Mouse (Mus musculus) ES-E14 (cell line): ENCODE measurements around the gene Pdia5. TPM values are rescaled to one million over a fixed set of nuclear protein-coding genes. Genes with fewer than 3 reads are reported as not detected.

ENCODE experiments used
- DNase-seq: peaks from one replicate; pipeline ENCODE4 v3.0.0-alpha.2; 2013; ENCODE audit warnings: low read depth, low spot score
- H3K27ac ChIP-seq: 2 replicates; pipeline ENCODE4 v1.5.1; 2012; ENCODE audit warnings: low read depth, mild to moderate bottlenecking, low read length, moderate library complexity, mixed read lengths; ENCODE audit not compliant: poor library complexity, insufficient read depth, severe bottlenecking
- H3K36me3 ChIP-seq: 2 replicates; pipeline ENCODE4 v1.6.1; 2012; ENCODE audit warnings: mild to moderate bottlenecking, low read length, moderate library complexity, mixed read lengths; ENCODE audit not compliant: control insufficient read depth, poor library complexity, insufficient read depth, severe bottlenecking
- H3K4me1 ChIP-seq, 2 experiments: fragments of 150-350 bp in 1 of 2; sonication (generic) in 1 of 2; 2 replicates each; pipeline ENCODE4 v1.6.1; 2012; ENCODE audit warnings: low read length in 2 of 2, mild to moderate bottlenecking in 1 of 2, mixed read lengths in 1 of 2; ENCODE audit not compliant: control insufficient read depth in 2 of 2, insufficient read depth in 2 of 2, poor library complexity in 1 of 2
- H3K4me3 ChIP-seq, 2 experiments: fragments of 150-350 bp in 1 of 2; sonication (generic) in 1 of 2; 2 replicates each; pipeline ENCODE4 v1.5.1; 2012; ENCODE audit warnings: low read length in 2 of 2, low read depth in 1 of 2, mild to moderate bottlenecking in 1 of 2, mixed read lengths in 1 of 2; ENCODE audit not compliant: insufficient read depth in 1 of 2, poor library complexity in 1 of 2, severe bottlenecking in 1 of 2
- H3K9ac ChIP-seq: 2 replicates; pipeline ENCODE4 v1.6.1; 2012; ENCODE audit warnings: low read depth, mild to moderate bottlenecking, low read length, mixed read lengths; ENCODE audit not compliant: poor library complexity, insufficient read depth, severe bottlenecking
- H3K9me3 ChIP-seq: fragments of 150-350 bp; sonication (generic); 2 replicates; pipeline ENCODE4 v1.6.1; 2012; ENCODE audit warnings: low read depth, mild to moderate bottlenecking, low read length; ENCODE audit not compliant: control insufficient read depth, insufficient read depth
- CHD2 ChIP-seq: IDR thresholded peaks from 2 replicates; pipeline ENCODE4 v1.6.1; 2014; ENCODE audit warnings: mild to moderate bottlenecking, low read depth, low read length, inconsistent platforms
- HCFC1 ChIP-seq: IDR thresholded peaks from 2 replicates; pipeline ENCODE4 v1.6.1; 2012; ENCODE audit warnings: low read length, inconsistent platforms, borderline replicate concordance; ENCODE audit not compliant: insufficient read depth
- MAFK ChIP-seq: IDR thresholded peaks from 2 replicates; pipeline ENCODE4 v1.6.1; 2014; ENCODE audit warnings: mild to moderate bottlenecking, low read depth, low read length, inconsistent platforms; ENCODE audit not compliant: insufficient read depth
- ZC3H11A ChIP-seq: IDR thresholded peaks from 2 replicates; pipeline ENCODE4 v1.6.1; 2012; ENCODE audit warnings: low read depth, mild to moderate bottlenecking, inconsistent platforms, low read length, borderline replicate concordance
- ZNF384 ChIP-seq: IDR thresholded peaks from 2 replicates; pipeline ENCODE4 v1.6.1; 2012; ENCODE audit warnings: low read depth, low read length, inconsistent platforms
- in situ Hi-C, 2 experiments: fragments of 600-800 bp; cut with MboI; formaldehyde crosslinking; loops; one replicate each; pipeline ENCODE4 v1.15.1; 2025; ENCODE audit warnings: low sequenced_read_pairs in 2 of 2, inconsistent platforms in 1 of 2; ENCODE audit not compliant: unreplicated experiment in 2 of 2
- total RNA-seq: library from RNA; depleted of rRNA; stranded (reverse); fragments of 300-350 nt; gene quantifications from 2 replicates; pipeline ENCODE4 v1.2.3, GENCODE M21; 2012

Pdia5 gene
- total RNA-seq, 1 experiment: 20.3 TPM

DNA sequence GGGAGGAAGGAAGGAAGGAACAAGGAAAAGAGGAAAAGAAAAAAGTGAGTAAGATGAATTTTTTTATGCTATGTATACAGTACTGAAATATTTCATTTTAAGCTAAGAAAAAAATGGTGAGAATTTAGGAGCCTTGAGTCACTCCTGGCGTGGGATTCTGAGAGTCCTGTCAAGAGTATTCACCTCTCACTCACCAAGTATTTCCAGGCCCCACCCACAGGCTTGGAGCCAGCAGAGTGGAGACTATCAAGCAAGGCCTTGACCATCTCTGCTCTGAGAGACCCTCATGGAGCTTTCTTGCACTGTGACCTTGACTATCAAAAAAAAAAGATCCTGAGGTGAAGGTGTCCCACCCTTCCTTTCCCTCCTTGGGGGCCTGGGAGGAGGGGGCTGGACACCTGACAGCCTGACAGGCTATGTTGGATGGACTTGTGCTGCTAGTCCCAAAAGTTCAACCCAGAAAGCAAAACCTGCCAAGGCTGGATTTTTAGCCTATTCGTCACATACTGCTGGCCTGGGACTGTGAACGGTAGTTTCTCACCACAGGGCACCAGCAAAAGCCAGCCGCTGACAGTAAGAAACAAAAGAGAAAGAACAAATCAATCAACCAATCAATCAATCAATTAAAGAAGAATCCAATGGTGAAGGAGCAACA is 10.6 kb upstream of the Pdia5 start:
- in situ Hi-C loops: no loop called here
- no peak for TF ChIP-seq ZC3H11A
- TF ChIP-seq MAFK: no peak
- TF ChIP-seq ZNF384: no peak
- TF ChIP-seq HCFC1: no peak
- TF ChIP-seq CHD2: no peak
- H3K27ac ChIP-seq: no peak overlapping the region

GRCm38 (mm10) chr16:35500342-35500741 is 9.7 kb upstream of the Pdia5 start:
- TF ChIP-seq ZNF384 (no peak), ZC3H11A (0 out of 2 replicates have a peak, but pooled peaks have one; percentile 27)
- H3K4me3 ChIP-seq: no peak overlapping the region
- no peaks in the 10 kb centered on the region for H3K4me1 ChIP-seq
- no peak overlapping the region for H3K27ac ChIP-seq
- H3K9me3 ChIP-seq: no peaks in the 10 kb centered on the region
- no peaks in the 10 kb centered on the region for H3K36me3 ChIP-seq
- in situ Hi-C loops: no loop called here
- no peak for DNase-seq
- no peak overlapping the region for H3K9ac ChIP-seq

More for the DNA sequence above, 10.6 kb upstream of the Pdia5 start:
- no peak overlapping the region for H3K9ac ChIP-seq
- DNase-seq: no peak
- no peaks in the 10 kb centered on the region for H3K9me3 ChIP-seq
- H3K36me3 ChIP-seq: no peaks in the 10 kb centered on the region
- no peaks in the 10 kb centered on the region for H3K4me1 ChIP-seq
- no peak overlapping the region for H3K4me3 ChIP-seq

GRCm38 (mm10) chr16:35489793-35490192 is 880 bp downstream of the Pdia5 start:
- TF ChIP-seq ZNF384 (no peak), HCFC1 (no peak), MAFK (no peak), CHD2 (no peak), ZC3H11A (no peak)

DNA sequence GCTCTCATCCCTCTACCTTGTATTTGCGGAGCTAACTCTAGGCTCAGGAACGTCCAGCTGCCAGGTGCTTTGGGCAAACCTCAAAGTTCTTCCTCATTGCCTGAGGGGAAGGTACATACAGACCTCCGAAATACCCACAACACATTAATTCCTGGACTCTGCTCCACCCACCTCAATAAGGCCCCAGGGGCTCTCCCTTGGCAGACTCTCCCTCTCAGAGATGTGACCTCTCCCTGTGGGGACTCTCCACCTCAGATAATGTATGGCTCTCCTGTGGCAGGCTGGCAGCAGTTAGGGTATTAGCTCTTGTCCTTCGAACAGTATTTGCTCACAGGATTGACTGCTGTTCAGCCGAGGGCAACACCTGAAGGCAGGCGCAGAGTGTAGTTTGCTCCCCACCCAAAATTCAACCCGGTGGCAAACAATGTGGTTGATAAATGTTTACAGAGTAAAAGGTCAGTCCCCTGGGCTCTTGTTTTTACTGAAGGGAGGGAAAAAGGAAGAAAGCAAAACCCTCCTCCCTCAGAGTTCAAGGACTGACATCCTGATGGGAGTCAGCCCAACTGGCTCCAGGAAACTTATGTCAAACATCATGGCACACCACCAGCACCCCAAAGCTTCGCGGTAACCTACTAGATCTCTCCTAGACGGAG is 1.5 kb downstream of the Pdia5 start:
- H3K4me1 ChIP-seq: peaks cover 6 to 21% of the 10 kb centered on the region in 2 experiments; a peak in 3 of 4 replicates

More at GRCm38 (mm10) chr16:35489793-35490192, 880 bp downstream of the Pdia5 start:
- DNase-seq: no peak
- peaks cover 6 to 19% of the 10 kb centered on the region in 2 experiments; a peak in 3 of 4 replicates for H3K4me1 ChIP-seq
- H3K9me3 ChIP-seq: no peaks in the 10 kb centered on the region
- H3K4me3 ChIP-seq: peak overlapping the region; percentile 83 to 94
- H3K9ac ChIP-seq: peak overlapping the region; percentile 87
- H3K27ac ChIP-seq: no peak overlapping the region
- no peaks in the 10 kb centered on the region for H3K36me3 ChIP-seq
- in situ Hi-C loops: no loop called here

More for the DNA sequence above, 1.5 kb downstream of the Pdia5 start:
- TF ChIP-seq ZNF384 (no peak), MAFK (no peak), ZC3H11A (no peak), HCFC1 (no peak), CHD2 (no peak)
- no peak overlapping the region for H3K27ac ChIP-seq
- in situ Hi-C loops: no loop called here
- no peaks in the 10 kb centered on the region for H3K36me3 ChIP-seq
- peak overlapping the region; percentile 83 to 94; a peak in 3 of 4 replicates for H3K4me3 ChIP-seq
- no peaks in the 10 kb centered on the region for H3K9me3 ChIP-seq
- no peak for DNase-seq
- 0 out of 2 replicates have a peak overlapping the region, but pooled peaks have one; percentile 12 for H3K9ac ChIP-seq
